Mouse (Mus musculus): ENCODE measurements around the gene Srpx2.

Gene Srpx2

DNA sequence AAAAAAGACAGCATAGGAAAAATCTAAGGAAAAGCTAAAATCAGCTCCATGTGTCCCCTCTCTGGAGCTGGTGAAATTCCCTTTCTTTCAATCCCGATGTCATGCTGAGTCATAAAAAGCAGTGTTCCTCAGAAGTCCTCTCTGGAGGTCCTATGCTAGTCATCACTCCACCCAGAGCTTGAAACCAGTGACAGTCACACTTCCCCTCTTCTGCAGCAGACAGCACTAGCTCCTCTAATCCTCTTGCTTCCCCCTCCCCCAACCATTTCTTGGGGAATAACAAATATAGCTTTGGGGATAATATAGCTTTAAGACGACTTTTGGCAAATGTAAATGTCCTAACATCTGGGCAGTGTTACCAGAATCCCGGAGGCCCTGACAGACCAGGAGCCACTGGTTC, at the start of gene Srpx2:
Gene Srpx2, plus strand, starts transcription at position 166 of the 400 bp plus-strand sequence.
- TF ChIP-seq CTCF (conservative IDR thresholded peaks at IDR 0.05; ENCODE audit: low read length): no peak
- no peak for TF ChIP-seq NANOG (IDR thresholded peaks at IDR 0.05; ENCODE audit: borderline replicate concordance, low read length)
- no peak for TF ChIP-seq POU5F1 (IDR thresholded peaks at IDR 0.05; ENCODE audit: borderline replicate concordance, low read length)
- H3K4me3 ChIP-seq (replicated peaks; ENCODE audit: low read length): no peak within 1 kb of the TSS
- no peaks in the 10 kb centered on the region for H3K4me1 ChIP-seq (replicated peaks; ENCODE audit: low read depth, low read length)
- H3K36me3 ChIP-seq (ENCODE audit: insufficient read depth, low read length): no peaks in the 10 kb centered on the region
- no peaks in the 10 kb centered on the region for H3K27me3 ChIP-seq (ENCODE audit: insufficient read depth, low read length)
- no peaks in the 10 kb centered on the region for H3K9me3 ChIP-seq (ENCODE audit: low read length)

- Histone ChIP-seq H3K9me3 (ENCODE audit: low read length) (no peaks in the 10 kb centered on the region), H3K4me1 (replicated peaks; ENCODE audit: low read depth, low read length) (no peaks in the 10 kb centered on the region), H3K27me3 (ENCODE audit: insufficient read depth, low read length) (no peaks in the 10 kb centered on the region), H3K4me3 (replicated peaks; ENCODE audit: low read length) (no peak overlapping the region), H3K36me3 (ENCODE audit: insufficient read depth, low read length) (no peaks in the 10 kb centered on the region)
- TF ChIP-seq NANOG (IDR thresholded peaks at IDR 0.05; ENCODE audit: borderline replicate concordance, low read length) (no peak), CTCF (conservative IDR thresholded peaks at IDR 0.05; ENCODE audit: low read length) (no peak), POU5F1 (IDR thresholded peaks at IDR 0.05; ENCODE audit: borderline replicate concordance, low read length) (no peak)
These were observed 38.5 kb upstream of the Srpx2 start for GRCm38 (mm10) chrX:133869743-133870142.

GRCm38 (mm10) chrX:133887308-133887707, 20.9 kb upstream of the Srpx2 start:
- TF ChIP-seq NANOG (IDR thresholded peaks at IDR 0.05; ENCODE audit: borderline replicate concordance, low read length) (no peak), POU5F1 (IDR thresholded peaks at IDR 0.05; ENCODE audit: borderline replicate concordance, low read length) (no peak), CTCF (conservative IDR thresholded peaks at IDR 0.05; ENCODE audit: low read length) (no peak)
- H3K36me3 ChIP-seq (ENCODE audit: insufficient read depth, low read length): no peaks in the 10 kb centered on the region
- no peaks in the 10 kb centered on the region for H3K9me3 ChIP-seq (ENCODE audit: low read length)
- 0 out of 2 replicates have a peak, but pooled peaks cover 3% of the 10 kb centered on the region for H3K4me1 ChIP-seq (replicated peaks; ENCODE audit: low read depth, low read length)
- H3K27me3 ChIP-seq (ENCODE audit: insufficient read depth, low read length): no peaks in the 10 kb centered on the region
- no peak overlapping the region for H3K4me3 ChIP-seq (replicated peaks; ENCODE audit: low read length)

DNA sequence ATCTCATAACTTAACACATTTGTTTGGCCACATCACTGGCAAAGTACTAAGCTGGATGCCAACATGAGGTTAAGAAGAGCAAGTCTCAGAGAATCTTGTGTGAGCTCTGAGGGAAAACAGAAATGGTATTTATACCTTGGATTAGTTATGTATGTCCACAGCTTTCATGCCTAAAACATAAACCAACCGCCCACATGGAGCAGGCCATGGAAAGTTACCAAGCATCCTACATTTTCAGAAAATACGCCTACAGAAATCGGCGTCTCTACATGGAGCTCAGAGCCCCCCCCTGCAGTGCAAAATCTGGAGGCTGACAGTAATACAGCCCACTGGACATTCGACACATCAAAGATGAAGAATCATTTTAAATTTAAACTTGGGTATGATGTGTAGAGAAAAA, 20.1 kb upstream of the Srpx2 start:
- H3K27me3 ChIP-seq (ENCODE audit: insufficient read depth, low read length): no peaks in the 10 kb centered on the region
- TF ChIP-seq NANOG (IDR thresholded peaks at IDR 0.05; ENCODE audit: borderline replicate concordance, low read length) (no peak), POU5F1 (IDR thresholded peaks at IDR 0.05; ENCODE audit: borderline replicate concordance, low read length) (no peak), CTCF (conservative IDR thresholded peaks at IDR 0.05; ENCODE audit: low read length) (no peak)
- H3K4me3 ChIP-seq (replicated peaks; ENCODE audit: low read length): no peak overlapping the region
- H3K4me1 ChIP-seq (replicated peaks; ENCODE audit: low read depth, low read length): 0 out of 2 replicates have a peak, but pooled peaks cover 3% of the 10 kb centered on the region
- H3K9me3 ChIP-seq (ENCODE audit: low read length): no peaks in the 10 kb centered on the region
- H3K36me3 ChIP-seq (ENCODE audit: insufficient read depth, low read length): no peaks in the 10 kb centered on the region

GRCm38 (mm10) chrX:133898014-133898542, 10.1 kb upstream of the Srpx2 start, which contains the start of gene Tspan6:
Gene Tspan6 (minus strand): TSS chrX:133898429.
- peak within 1 kb of the TSS; percentile 72 for H3K4me3 ChIP-seq (replicated peaks; ENCODE audit: low read length)
- H3K36me3 ChIP-seq (ENCODE audit: insufficient read depth, low read length): no peaks in the 10 kb centered on the region; the same call in 1 of the 2 replicates
- H3K27me3 ChIP-seq (ENCODE audit: insufficient read depth, low read length): no peaks in the 10 kb centered on the region
- H3K9me3 ChIP-seq (ENCODE audit: low read length): no peaks in the 10 kb centered on the region
- H3K4me1 ChIP-seq (replicated peaks; ENCODE audit: low read depth, low read length): no peaks in the 10 kb centered on the region
- no peak for TF ChIP-seq NANOG (IDR thresholded peaks at IDR 0.05; ENCODE audit: borderline replicate concordance, low read length)
- no peak for TF ChIP-seq POU5F1 (IDR thresholded peaks at IDR 0.05; ENCODE audit: borderline replicate concordance, low read length)
- no peak for TF ChIP-seq CTCF (conservative IDR thresholded peaks at IDR 0.05; ENCODE audit: low read length)

- no peaks in the 10 kb centered on the region for H3K4me1 ChIP-seq (replicated peaks; ENCODE audit: low read depth, low read length)
- no peaks in the 10 kb centered on the region for H3K27me3 ChIP-seq (ENCODE audit: insufficient read depth, low read length)
- H3K4me3 ChIP-seq (replicated peaks; ENCODE audit: low read length): no peak overlapping the region
- no peaks in the 10 kb centered on the region for H3K36me3 ChIP-seq (ENCODE audit: insufficient read depth, low read length)
- no peaks in the 10 kb centered on the region for H3K9me3 ChIP-seq (ENCODE audit: low read length)
- TF ChIP-seq POU5F1 (IDR thresholded peaks at IDR 0.05; ENCODE audit: borderline replicate concordance, low read length) (no peak), CTCF (conservative IDR thresholded peaks at IDR 0.05; ENCODE audit: low read length) (no peak)
These were observed 3.3 kb downstream of the Srpx2 start for GRCm38 (mm10) chrX:133911397-133912103.

DNA sequence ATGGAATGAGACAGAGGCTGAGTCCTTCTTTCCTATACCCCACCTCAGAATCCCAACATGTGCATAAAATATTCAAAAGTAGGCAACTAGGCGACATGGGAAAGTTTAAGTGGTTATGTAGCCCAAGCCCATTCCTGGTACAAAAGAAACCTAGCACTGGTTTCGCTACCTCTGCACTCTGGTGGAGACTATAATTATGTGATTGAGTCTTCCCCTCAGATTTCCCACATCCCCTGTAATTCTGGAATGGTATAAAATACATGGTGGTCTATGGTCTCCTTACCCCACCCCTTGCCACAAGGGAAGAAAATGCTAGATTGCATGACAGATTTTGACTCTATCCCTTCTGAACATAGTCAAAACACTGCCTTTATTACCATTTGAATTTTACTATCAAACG, 4.8 kb downstream of the Srpx2 start:
- H3K27me3 ChIP-seq (ENCODE audit: insufficient read depth, low read length): no peaks in the 10 kb centered on the region
- no peaks in the 10 kb centered on the region for H3K9me3 ChIP-seq (ENCODE audit: low read length)
- no peaks in the 10 kb centered on the region for H3K4me1 ChIP-seq (replicated peaks; ENCODE audit: low read depth, low read length)
- H3K4me3 ChIP-seq (replicated peaks; ENCODE audit: low read length): no peak overlapping the region
- TF ChIP-seq NANOG (IDR thresholded peaks at IDR 0.05; ENCODE audit: borderline replicate concordance, low read length) (no peak), CTCF (conservative IDR thresholded peaks at IDR 0.05; ENCODE audit: low read length) (no peak), POU5F1 (IDR thresholded peaks at IDR 0.05; ENCODE audit: borderline replicate concordance, low read length) (no peak)
- no peaks in the 10 kb centered on the region for H3K36me3 ChIP-seq (ENCODE audit: insufficient read depth, low read length)

DNA sequence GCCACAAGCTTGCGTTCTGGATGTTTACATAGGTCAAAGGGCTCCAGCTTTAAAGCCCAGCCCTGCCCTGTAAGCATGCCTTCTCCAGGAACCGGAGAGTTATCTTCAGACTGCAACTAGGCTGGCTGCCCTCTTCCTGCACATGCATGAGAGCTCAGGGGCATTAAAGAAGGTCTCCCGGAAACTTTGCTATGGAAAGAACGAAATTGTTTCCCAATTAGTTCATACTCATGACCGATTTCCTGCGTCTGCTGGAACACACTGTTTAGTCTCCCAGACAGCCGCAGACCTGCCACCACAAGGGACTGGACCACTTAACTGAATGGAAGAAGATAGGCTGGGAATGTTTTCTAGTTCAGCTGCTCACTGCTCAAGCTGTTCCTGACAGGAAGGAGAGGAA, 6.0 kb downstream of the Srpx2 start:
- TF ChIP-seq POU5F1 (IDR thresholded peaks at IDR 0.05; ENCODE audit: borderline replicate concordance, low read length) (no peak), NANOG (IDR thresholded peaks at IDR 0.05; ENCODE audit: borderline replicate concordance, low read length) (no peak), CTCF (conservative IDR thresholded peaks at IDR 0.05; ENCODE audit: low read length) (no peak)

More for the DNA sequence above, 6.0 kb downstream of the Srpx2 start:
- Histone ChIP-seq H3K36me3 (ENCODE audit: insufficient read depth, low read length) (no peaks in the 10 kb centered on the region), H3K4me3 (replicated peaks; ENCODE audit: low read length) (no peak overlapping the region), H3K27me3 (ENCODE audit: insufficient read depth, low read length) (no peaks in the 10 kb centered on the region), H3K9me3 (ENCODE audit: low read length) (no peaks in the 10 kb centered on the region), H3K4me1 (replicated peaks; ENCODE audit: low read depth, low read length) (no peaks in the 10 kb centered on the region)
